Mouse (Mus musculus) heart, postnatal 0 days (tissue): ENCODE results near the gene Tlcd2.

Source experiments
- CTCF ChIP-seq: IDR thresholded peaks from 2 replicates; pipeline ENCODE4 v1.5.1; 2016; ENCODE audit warnings: antibody characterized with exemption, control low read depth, low read depth
- EP300 ChIP-seq: IDR thresholded peaks from 2 replicates; pipeline ENCODE4 v1.6.1; 2016; ENCODE audit warnings: antibody characterized with exemption, low read depth

- no peak for TF ChIP-seq CTCF
- TF ChIP-seq EP300, result no peak
Observed at GRCm38 (mm10) chr11:75458628-75459041, 2.9 kb upstream of the Tlcd2 start.
